Mouse (Mus musculus): Measurements from ENCODE around the gene Gna14. TPM values are rescaled to one million over a fixed set of nuclear protein-coding genes. Genes with fewer than 3 reads are reported as not detected.

Gene Gna14
- total RNA-seq, 2 experiments from 2014 or later = 1.1 to 1.6 TPM

GRCm38 (mm10) chr19:16462461-16462860 is 26.9 kb downstream of the Gna14 start:
- no peak overlapping the region for H3K27ac ChIP-seq
- no peak overlapping the region for H3K4me3 ChIP-seq
- no peak for DNase-seq (ENCODE audit: low spot score in 2 of 2)
- TF ChIP-seq CTCF (conservative IDR thresholded peaks at IDR 0.05) = no peak

DNA sequence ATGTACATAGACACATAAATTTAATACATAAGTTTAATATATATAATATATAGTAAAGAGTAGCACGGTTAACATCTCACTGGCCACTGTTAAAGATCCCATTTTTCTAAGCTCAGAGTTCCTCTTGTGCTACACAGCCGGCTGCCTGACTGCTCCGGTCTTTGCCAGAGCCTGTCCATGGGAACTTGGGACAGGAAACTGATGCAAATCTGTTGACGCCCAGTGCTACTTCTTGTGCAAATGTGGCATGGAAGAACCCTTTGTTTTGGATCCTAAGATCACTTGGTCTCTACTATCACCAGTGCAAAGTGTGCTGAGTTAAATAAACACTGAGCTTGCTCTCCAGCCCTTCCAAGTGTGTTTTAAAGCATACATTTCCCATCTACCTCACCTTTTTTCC is 29.2 kb downstream of the Gna14 start:
- DNase-seq (ENCODE audit: low spot score in 2 of 2) = no peak
- Histone ChIP-seq H3K4me3 (no peak overlapping the region), H3K27ac (no peak overlapping the region)
- no peak for TF ChIP-seq CTCF (conservative IDR thresholded peaks at IDR 0.05)

DNA sequence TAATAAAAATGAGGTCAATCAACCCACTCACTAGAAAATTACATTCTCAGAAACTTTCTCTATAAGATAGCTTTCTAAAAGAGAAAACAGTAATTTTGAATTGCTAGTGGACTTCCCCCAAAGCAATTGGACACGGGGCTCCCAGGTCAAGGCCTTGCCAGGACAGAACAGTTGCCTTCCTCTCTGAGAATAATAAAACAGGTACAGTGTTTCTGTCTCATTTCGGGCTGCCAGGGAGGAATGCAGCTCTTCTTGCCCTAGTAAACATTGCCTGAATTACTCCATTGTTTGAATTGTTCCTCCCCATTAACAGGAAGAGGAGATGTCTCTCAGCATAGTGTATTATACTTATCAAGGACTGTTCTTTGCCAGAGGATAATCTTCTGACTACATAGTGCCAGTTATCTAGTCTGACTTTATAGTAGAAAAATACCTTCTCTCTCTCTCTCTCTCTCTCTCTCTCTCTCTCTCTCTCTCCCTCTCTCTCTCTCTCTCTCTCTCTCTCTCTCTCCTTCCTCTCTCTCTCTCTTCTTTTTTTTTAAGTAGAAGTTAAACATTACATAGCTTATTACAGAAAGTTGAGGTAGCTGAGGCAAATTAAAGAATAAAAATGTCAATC is 33.3 kb downstream of the Gna14 start:
- H3K4me3 ChIP-seq = no peak overlapping the region
- no peak overlapping the region for H3K27ac ChIP-seq
- TF ChIP-seq CTCF (conservative IDR thresholded peaks at IDR 0.05) = no peak
- DNase-seq (ENCODE audit: low spot score in 2 of 2) = no peak

GRCm38 (mm10) chr19:16472655-16473054 is 37.1 kb downstream of the Gna14 start:
- DNase-seq (ENCODE audit: low spot score in 2 of 2) = no peak

DNA sequence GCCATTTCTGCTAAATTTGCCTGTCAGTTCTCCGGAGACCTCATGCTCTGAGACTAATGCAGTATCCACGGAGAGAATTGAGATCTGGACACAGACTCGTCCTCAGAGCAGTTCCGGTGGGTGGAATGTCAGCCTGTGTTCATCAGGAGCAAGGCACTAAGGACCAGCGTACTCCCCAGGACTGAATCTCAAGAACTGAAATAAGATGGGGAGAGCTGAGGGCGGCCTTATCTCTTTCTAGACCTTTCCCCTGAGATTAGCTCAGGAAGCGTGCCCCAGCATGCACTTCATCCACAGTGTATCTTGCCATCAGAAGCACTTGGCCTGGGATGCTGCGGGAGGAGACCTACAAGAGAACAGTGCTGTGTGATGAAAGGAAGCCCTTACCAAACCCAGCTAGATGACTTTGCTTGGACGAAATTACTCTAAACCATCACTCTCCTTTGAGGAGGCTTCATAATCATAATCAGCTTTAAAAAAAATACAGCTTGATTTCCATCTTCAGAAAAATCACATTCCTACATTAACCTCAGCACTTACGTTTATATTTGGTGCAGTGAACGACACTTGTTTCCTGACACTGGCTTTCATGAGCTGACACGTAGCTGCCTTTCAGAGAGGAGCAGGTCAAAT is 41.9 kb downstream of the Gna14 start:
- TF ChIP-seq CTCF (conservative IDR thresholded peaks at IDR 0.05) = no peak
- H3K27ac ChIP-seq = no peak overlapping the region
- H3K4me3 ChIP-seq = no peak overlapping the region
- DNase-seq (ENCODE audit: low spot score in 2 of 2) = no peak

More at GRCm38 (mm10) chr19:16472655-16473054, 37.1 kb downstream of the Gna14 start:
- no peak overlapping the region for H3K27ac ChIP-seq
- no peak overlapping the region for H3K4me3 ChIP-seq
- no peak for TF ChIP-seq CTCF (conservative IDR thresholded peaks at IDR 0.05)

- Histone ChIP-seq H3K27ac (no peak overlapping the region), H3K4me3 (no peak overlapping the region)
- TF ChIP-seq CTCF (conservative IDR thresholded peaks at IDR 0.05) = no peak
- DNase-seq (ENCODE audit: low spot score in 2 of 2) = no peak
Observed at GRCm38 (mm10) chr19:16478186-16478607, 42.6 kb downstream of the Gna14 start.

GRCm38 (mm10) chr19:16482047-16482446 is 46.5 kb downstream of the Gna14 start:
- DNase-seq (ENCODE audit: low spot score in 2 of 2) = no peak
- H3K27ac ChIP-seq = no peak overlapping the region
- no peak for TF ChIP-seq CTCF (conservative IDR thresholded peaks at IDR 0.05)
- H3K4me3 ChIP-seq = no peak overlapping the region

- Histone ChIP-seq H3K27ac (no peak overlapping the region), H3K4me3 (no peak overlapping the region)
- TF ChIP-seq CTCF (conservative IDR thresholded peaks at IDR 0.05) = no peak
- no peak for DNase-seq (ENCODE audit: low spot score in 2 of 2)
Observed at GRCm38 (mm10) chr19:16484237-16484636, 48.7 kb downstream of the Gna14 start.

GRCm38 (mm10) chr19:16484671-16485070 is 49.1 kb downstream of the Gna14 start:
- Histone ChIP-seq H3K27ac (no peak overlapping the region), H3K4me3 (no peak overlapping the region)
- TF ChIP-seq CTCF (conservative IDR thresholded peaks at IDR 0.05) = no peak
- no peak for DNase-seq (ENCODE audit: low spot score in 2 of 2)

DNA sequence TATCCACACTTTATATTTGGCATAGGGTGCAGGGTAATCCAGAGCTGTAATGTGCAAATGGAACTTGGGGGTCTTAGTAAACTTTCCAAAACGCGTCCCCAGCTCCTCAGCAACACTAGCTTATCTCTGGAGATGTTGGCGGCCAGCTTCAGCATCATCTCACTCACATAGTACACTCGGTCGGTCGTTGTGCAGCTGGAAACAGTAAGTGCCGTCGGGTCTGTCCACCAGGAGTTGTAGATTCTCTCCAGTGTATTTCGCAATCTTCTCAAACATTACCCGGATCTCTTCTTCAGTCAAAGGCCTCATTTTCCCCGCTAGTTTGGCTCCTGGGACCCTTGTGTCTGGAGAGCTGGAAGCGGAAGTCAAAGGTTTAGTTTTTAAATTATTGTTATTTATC is 55.2 kb downstream of the Gna14 start:
- TF ChIP-seq CTCF (conservative IDR thresholded peaks at IDR 0.05) = no peak
- Histone ChIP-seq H3K4me3 (no peak overlapping the region), H3K27ac (no peak overlapping the region)
- no peak for DNase-seq (ENCODE audit: low spot score in 2 of 2)

DNA sequence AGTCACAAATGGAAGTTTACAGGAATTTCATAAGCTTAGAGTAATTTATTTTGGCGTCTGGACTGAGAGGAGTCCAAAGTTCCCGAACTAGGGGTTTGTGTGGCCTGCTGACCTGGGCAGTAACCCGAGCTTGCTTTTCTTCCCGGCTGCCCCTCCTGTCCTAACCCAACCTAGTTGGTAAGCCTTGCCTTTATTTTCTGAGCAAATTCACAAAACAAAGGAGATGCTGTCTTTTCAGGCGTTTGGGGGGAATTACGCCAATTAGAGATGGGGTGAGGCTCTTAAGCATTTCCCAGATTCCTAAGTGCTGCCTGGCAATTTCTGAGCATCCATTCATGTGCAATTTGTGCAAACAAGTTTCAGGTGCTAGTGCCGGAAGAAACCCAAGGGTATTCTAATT is 55.9 kb downstream of the Gna14 start:
- DNase-seq (ENCODE audit: low spot score in 2 of 2) = no peak
- no peak overlapping the region for H3K27ac ChIP-seq
- TF ChIP-seq CTCF (conservative IDR thresholded peaks at IDR 0.05) = no peak
- no peak overlapping the region for H3K4me3 ChIP-seq

GRCm38 (mm10) chr19:16492453-16492852 is 56.9 kb downstream of the Gna14 start:
- Histone ChIP-seq H3K27ac (no peak overlapping the region), H3K4me3 (no peak overlapping the region)
- no peak for DNase-seq (ENCODE audit: low spot score in 2 of 2)
- TF ChIP-seq CTCF (conservative IDR thresholded peaks at IDR 0.05) = no peak

DNA sequence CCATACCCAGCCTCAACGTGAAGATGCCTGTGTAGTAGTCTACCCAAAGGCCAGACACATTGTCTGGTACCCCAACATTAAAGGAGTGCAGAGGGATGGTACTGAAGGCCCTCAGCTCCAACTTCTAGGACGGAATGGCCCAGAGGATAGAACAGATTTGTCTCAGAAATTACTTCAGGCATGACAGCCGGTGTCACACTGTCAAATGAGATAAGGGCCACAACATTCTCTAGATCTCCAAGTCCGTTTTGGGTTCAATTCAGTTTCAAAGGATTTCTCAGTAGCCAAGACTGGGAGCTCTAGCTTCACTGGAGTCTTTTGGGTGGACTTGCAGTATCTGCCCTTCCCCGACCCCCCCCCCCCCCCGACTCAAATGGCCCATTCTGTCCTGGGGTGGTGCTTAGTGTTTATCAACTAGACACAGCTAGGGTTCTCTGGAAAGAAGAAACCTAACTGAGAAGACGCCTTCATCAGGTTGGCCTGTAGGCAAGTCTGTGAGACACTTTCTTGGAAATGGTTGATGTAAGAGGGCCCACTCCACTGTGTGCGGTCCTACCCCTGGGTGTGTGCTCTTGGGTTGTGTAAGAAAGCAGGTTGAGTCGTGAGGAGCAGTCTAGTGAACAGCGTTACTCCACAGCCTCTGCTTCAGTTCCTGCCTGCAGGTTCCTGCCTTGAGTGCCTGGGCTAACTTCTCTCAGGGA is 59.4 kb downstream of the Gna14 start:
- Histone ChIP-seq H3K4me3 (no peak overlapping the region), H3K27ac (no peak overlapping the region)
- no peak for TF ChIP-seq CTCF (conservative IDR thresholded peaks at IDR 0.05)
- no peak for DNase-seq (ENCODE audit: low spot score in 2 of 2)

- no peak for DNase-seq (ENCODE audit: low spot score in 2 of 2)
- Histone ChIP-seq H3K27ac (no peak overlapping the region), H3K4me3 (no peak overlapping the region)
- no peak for TF ChIP-seq CTCF (conservative IDR thresholded peaks at IDR 0.05)
Observed at GRCm38 (mm10) chr19:16496016-16496415, 60.5 kb downstream of the Gna14 start.
